Mouse (Mus musculus) olfactory bulb, adult 2 months (tissue): ENCODE measurements around the gene Nosip.

Source experiments
- CTCF ChIP-seq: fragments of 200-500 bp; IDR thresholded peaks from 2 replicates; pipeline ENCODE4 v1.5.1; 2012; ENCODE audit warnings: low read depth, mild to moderate bottlenecking, low read length, moderate library complexity; ENCODE audit not compliant: insufficient read depth
- POLR2A ChIP-seq: fragments of 200-500 bp; IDR thresholded peaks from 2 replicates; pipeline ENCODE4 v1.6.1; 2012; ENCODE audit warnings: mild to moderate bottlenecking, low read depth, low read length, moderate library complexity; ENCODE audit not compliant: insufficient read depth

DNA sequence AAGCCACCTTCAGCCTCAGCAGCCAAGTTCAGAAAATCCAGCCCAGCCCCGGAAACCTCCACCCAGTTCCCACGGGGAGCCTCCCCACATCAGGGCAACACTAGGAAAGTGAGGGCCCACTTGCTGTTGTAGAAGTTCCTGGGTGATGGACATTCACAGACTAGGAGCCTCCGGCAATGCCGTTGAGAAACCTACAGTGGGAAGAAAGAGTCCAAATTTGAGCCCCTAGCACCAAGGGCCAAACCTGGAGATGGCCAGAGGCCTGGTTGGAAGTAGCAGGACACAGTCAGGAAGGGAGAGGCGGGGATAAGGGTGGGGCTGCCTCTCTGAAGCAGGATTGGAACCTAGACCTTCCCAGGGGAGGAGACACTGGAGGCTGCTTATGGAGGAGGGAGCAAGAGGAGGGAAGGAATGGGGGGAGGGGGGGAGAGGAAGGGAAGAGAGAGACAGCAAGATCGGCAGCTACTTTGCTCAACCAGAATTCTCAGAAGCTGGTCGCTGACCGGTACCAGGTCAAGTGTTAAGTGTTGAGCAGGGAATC lies 43.1 kb upstream of the Nosip start:
- TF ChIP-seq POLR2A (no peak), CTCF (no peak)
